Mouse (Mus musculus): ENCODE results near the gene Nr1h4. TPM values are rescaled to one million over a fixed set of nuclear protein-coding genes. Genes with fewer than 3 reads are reported as not detected.
A peak's percentile ranks its signal among the peaks of the same experiment; 100 is the strongest.
"Not testable (repeated sequence)": the region's sequence is repeated elsewhere in the genome, so short reads cannot be mapped to it uniquely, and the experiment has no call there.

The Nr1h4 gene
- polyA plus RNA-seq, 1 experiment from 2014 or later = not detected

DNA sequence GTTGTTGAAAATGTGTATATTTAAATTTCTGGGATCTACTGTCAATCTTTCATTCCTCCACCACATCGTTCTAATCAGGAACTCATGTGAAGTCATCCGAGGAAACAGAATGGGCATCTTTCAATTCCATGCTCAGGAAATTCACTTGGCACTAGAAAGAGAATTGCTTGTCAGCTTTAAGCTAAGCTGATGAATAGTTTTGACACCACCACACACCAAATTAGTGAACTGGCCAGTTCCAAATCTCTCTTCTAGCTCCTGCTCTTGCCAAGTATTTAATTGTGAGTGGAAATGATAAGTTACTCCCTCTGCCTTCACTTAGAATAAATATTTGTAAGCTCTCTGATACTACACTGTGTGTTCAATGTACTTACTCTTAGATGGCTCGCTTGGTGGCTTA lies 26.0 kb upstream of the Nr1h4 start:
- DNase-seq (ENCODE audit: low spot score) (no peak), ATAC-seq (ENCODE audit: low read depth) (no peak)
- H3K36me3 ChIP-seq (ENCODE audit: control insufficient read depth, insufficient read depth, low read length) = no peaks in the 10 kb centered on the region
- WGBS = 63% methylated on average over 3 of the region's 3 CpGs
- H3K4me3 ChIP-seq (ENCODE audit: low read depth, low read length) = no peak overlapping the region
- H3K4me1 ChIP-seq (ENCODE audit: control insufficient read depth, insufficient read depth, low read length) = no peaks in the 10 kb centered on the region
- H3K27ac ChIP-seq (replicated peaks; ENCODE audit: low read depth, low read length) = no peak overlapping the region
- H3K9me3 ChIP-seq (ENCODE audit: control insufficient read depth, low read length) = no peaks in the 10 kb centered on the region; the same call in 1 of the 2 replicates
- no peak overlapping the region for H3K4me2 ChIP-seq (ENCODE audit: low read depth, low read length)
- H3K9ac ChIP-seq (ENCODE audit: low read depth, low read length) = no peak overlapping the region
- no peaks in the 10 kb centered on the region for H3K27me3 ChIP-seq (replicated peaks; ENCODE audit: control insufficient read depth, insufficient read depth, low read length)

DNA sequence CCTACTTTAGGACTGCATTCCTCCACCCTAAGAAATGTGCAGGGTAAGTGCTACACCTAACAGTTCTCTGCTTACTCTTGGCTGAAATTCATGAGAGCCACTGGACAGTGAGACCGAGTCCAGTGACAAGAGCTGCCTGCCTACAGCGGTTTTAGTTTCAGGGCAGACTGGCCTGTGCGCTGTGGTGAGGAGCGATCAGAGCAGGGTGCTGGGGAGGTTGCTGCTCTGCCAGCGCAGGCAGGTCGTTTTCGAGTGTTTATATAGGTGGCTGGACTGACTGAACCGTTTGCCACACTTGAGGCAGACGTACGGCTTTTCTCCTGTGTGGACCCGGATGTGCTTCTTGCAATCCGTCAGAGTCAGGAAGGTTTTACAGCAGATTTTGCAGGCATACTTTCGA lies 21.5 kb upstream of the Nr1h4 start:
- not testable (repeated sequence) for H3K9ac ChIP-seq (ENCODE audit: low read depth, low read length); ATAC-seq (ENCODE audit: low read depth); H3K4me2 ChIP-seq (ENCODE audit: low read depth, low read length); H3K36me3 ChIP-seq (ENCODE audit: control insufficient read depth, insufficient read depth, low read length); H3K4me3 ChIP-seq (ENCODE audit: low read depth, low read length); H3K9me3 ChIP-seq (ENCODE audit: control insufficient read depth, low read length); H3K27me3 ChIP-seq (replicated peaks; ENCODE audit: control insufficient read depth, insufficient read depth, low read length); DNase-seq (ENCODE audit: low spot score); H3K27ac ChIP-seq (replicated peaks; ENCODE audit: low read depth, low read length); H3K4me1 ChIP-seq (ENCODE audit: control insufficient read depth, insufficient read depth, low read length)
- WGBS = 75% methylated on average over 12 of the region's 13 CpGs

- H3K27ac ChIP-seq (replicated peaks; ENCODE audit: low read depth, low read length); H3K36me3 ChIP-seq (ENCODE audit: control insufficient read depth, insufficient read depth, low read length); H3K27me3 ChIP-seq (replicated peaks; ENCODE audit: control insufficient read depth, insufficient read depth, low read length); H3K9me3 ChIP-seq (ENCODE audit: control insufficient read depth, low read length); H3K4me2 ChIP-seq (ENCODE audit: low read depth, low read length); H3K4me3 ChIP-seq (ENCODE audit: low read depth, low read length); H3K9ac ChIP-seq (ENCODE audit: low read depth, low read length); ATAC-seq (ENCODE audit: low read depth); H3K4me1 ChIP-seq (ENCODE audit: control insufficient read depth, insufficient read depth, low read length); DNase-seq (ENCODE audit: low spot score): not testable (repeated sequence)
- 94% methylated on average over 7 of the region's 7 CpGs for WGBS
Measured at GRCm38 (mm10) chr10:89553855-89554254, 20.5 kb upstream of the Nr1h4 start.

- 83% methylated on average over 5 of the region's 5 CpGs for WGBS
- H3K9ac ChIP-seq (ENCODE audit: low read depth, low read length) = no peak overlapping the region
- no peak overlapping the region for H3K27ac ChIP-seq (replicated peaks; ENCODE audit: low read depth, low read length)
- ATAC-seq (ENCODE audit: low read depth) = no peak
- no peak overlapping the region for H3K4me3 ChIP-seq (ENCODE audit: low read depth, low read length)
- no peaks in the 10 kb centered on the region for H3K4me1 ChIP-seq (ENCODE audit: control insufficient read depth, insufficient read depth, low read length)
- H3K36me3 ChIP-seq (ENCODE audit: control insufficient read depth, insufficient read depth, low read length) = no peaks in the 10 kb centered on the region
- no peak for DNase-seq (ENCODE audit: low spot score)
- no peak overlapping the region for H3K4me2 ChIP-seq (ENCODE audit: low read depth, low read length)
- H3K27me3 ChIP-seq (replicated peaks; ENCODE audit: control insufficient read depth, insufficient read depth, low read length) = no peaks in the 10 kb centered on the region
- H3K9me3 ChIP-seq (ENCODE audit: control insufficient read depth, low read length) = no peaks in the 10 kb centered on the region; the same call in 1 of the 2 replicates
Measured at GRCm38 (mm10) chr10:89553015-89553414, 19.6 kb upstream of the Nr1h4 start.

DNA sequence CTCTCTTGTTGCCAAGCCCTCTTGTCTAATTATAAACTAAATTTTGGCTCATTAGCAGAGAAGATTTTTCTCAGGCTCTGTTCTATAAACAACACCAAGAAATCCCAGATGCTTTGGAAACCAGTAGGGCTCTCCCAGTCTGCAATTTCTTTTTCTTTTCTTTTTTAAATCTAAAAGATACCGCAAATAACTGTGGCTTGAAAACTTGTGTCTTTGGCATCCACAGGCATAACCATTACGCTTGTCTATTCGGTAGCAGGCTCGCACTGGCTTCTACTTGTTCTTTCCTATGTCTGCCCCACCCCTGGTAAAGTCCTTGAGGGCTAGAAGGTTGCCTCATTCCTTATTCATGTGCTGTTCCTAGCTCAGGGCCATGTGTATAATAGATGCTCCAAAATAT lies 18.3 kb upstream of the Nr1h4 start:
- Histone ChIP-seq H3K4me1 (ENCODE audit: control insufficient read depth, insufficient read depth, low read length) (no peaks in the 10 kb centered on the region), H3K36me3 (ENCODE audit: control insufficient read depth, insufficient read depth, low read length) (no peaks in the 10 kb centered on the region), H3K9ac (ENCODE audit: low read depth, low read length) (no peak overlapping the region), H3K27me3 (replicated peaks; ENCODE audit: control insufficient read depth, insufficient read depth, low read length) (no peaks in the 10 kb centered on the region), H3K4me2 (ENCODE audit: low read depth, low read length) (no peak overlapping the region), H3K27ac (replicated peaks; ENCODE audit: low read depth, low read length) (no peak overlapping the region), H3K9me3 (ENCODE audit: control insufficient read depth, low read length) (no peaks in the 10 kb centered on the region; the same call in 1 of the 2 replicates), H3K4me3 (ENCODE audit: low read depth, low read length) (no peak overlapping the region)
- WGBS = 75% methylated on average over 4 of the region's 4 CpGs
- ATAC-seq (ENCODE audit: low read depth) = no peak
- DNase-seq (ENCODE audit: low spot score) = peak; percentile 19

DNA sequence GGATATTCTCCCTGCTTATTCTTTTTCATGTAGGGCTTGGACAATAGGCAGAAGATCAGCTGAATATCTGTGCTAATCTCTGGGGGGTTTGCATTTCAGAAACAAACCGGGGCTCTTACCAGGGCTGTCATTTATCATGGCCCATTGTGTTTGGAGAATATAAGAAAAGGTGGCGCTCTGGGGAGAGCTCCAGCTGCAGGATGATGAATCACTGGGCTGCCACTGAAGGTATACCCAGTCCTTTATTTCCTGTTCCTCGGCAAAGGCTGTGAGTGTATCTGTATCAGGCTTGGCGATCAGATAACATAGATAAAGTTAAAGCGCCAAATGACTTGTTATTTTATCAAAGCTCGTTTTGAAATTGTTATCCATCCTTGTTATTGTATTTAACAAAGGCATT lies 14.6 kb upstream of the Nr1h4 start:
- H3K4me2 ChIP-seq (ENCODE audit: low read depth, low read length) = no peak overlapping the region
- no peak overlapping the region for H3K9ac ChIP-seq (ENCODE audit: low read depth, low read length)
- 59% methylated on average over 6 of the region's 6 CpGs for WGBS
- DNase-seq (ENCODE audit: low spot score) = no peak
- no peak overlapping the region for H3K27ac ChIP-seq (replicated peaks; ENCODE audit: low read depth, low read length)
- no peaks in the 10 kb centered on the region for H3K27me3 ChIP-seq (replicated peaks; ENCODE audit: control insufficient read depth, insufficient read depth, low read length)
- no peak overlapping the region for H3K4me3 ChIP-seq (ENCODE audit: low read depth, low read length)
- no peaks in the 10 kb centered on the region for H3K4me1 ChIP-seq (ENCODE audit: control insufficient read depth, insufficient read depth, low read length)
- ATAC-seq (ENCODE audit: low read depth) = no peak
- no peaks in the 10 kb centered on the region for H3K9me3 ChIP-seq (ENCODE audit: control insufficient read depth, low read length)
- H3K36me3 ChIP-seq (ENCODE audit: control insufficient read depth, insufficient read depth, low read length) = no peaks in the 10 kb centered on the region

DNA sequence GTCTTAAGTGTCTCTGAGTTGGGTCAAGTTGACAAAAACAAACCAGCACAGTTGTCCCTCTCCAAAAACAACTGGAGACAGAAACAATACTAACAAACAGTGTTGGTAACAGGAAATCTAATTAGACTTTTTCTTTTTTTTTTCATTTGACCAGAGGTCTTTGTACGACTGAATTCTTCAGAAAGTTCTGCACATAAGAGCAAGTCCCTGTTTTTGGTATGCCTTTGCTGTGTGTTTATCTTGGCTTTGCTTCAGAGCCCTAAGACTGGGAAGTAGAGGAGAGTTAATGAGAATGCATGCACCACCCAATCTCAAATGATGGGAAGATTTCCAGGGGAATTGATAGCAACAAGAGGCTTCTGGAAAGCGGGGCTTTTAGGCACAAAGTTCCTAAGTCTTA lies 13.6 kb upstream of the Nr1h4 start:
- no peak for ATAC-seq (ENCODE audit: low read depth)
- Histone ChIP-seq H3K4me2 (ENCODE audit: low read depth, low read length) (no peak overlapping the region), H3K36me3 (ENCODE audit: control insufficient read depth, insufficient read depth, low read length) (no peaks in the 10 kb centered on the region), H3K27me3 (replicated peaks; ENCODE audit: control insufficient read depth, insufficient read depth, low read length) (no peaks in the 10 kb centered on the region), H3K4me1 (ENCODE audit: control insufficient read depth, insufficient read depth, low read length) (no peaks in the 10 kb centered on the region), H3K27ac (replicated peaks; ENCODE audit: low read depth, low read length) (no peak overlapping the region), H3K9ac (ENCODE audit: low read depth, low read length) (no peak overlapping the region), H3K4me3 (ENCODE audit: low read depth, low read length) (no peak overlapping the region), H3K9me3 (ENCODE audit: control insufficient read depth, low read length) (no peaks in the 10 kb centered on the region)
- DNase-seq (ENCODE audit: low spot score) = no peak
- WGBS = 66% methylated on average over 2 of the region's 2 CpGs

DNA sequence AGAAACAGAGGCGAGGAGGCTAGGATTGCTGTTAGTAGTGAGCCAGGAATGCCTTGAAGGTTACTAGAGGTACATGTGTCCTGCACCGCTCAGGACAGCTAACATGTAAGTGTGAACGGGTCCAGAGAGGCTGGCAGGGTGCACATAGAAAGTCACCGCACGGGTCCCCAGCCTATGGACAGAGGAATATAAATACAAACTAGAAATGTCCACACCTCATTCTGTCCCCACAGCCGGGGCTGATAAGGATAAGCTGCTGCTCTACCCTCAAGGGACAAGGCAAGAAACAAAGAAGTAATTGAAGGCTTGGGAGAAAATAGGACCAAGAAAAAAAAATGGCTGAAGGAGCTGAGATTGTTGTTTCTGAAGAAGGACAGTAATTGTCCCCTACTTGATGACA lies 10.5 kb upstream of the Nr1h4 start:
- H3K27ac ChIP-seq (replicated peaks; ENCODE audit: low read depth, low read length) = no peak overlapping the region
- no peaks in the 10 kb centered on the region for H3K4me1 ChIP-seq (ENCODE audit: control insufficient read depth, insufficient read depth, low read length)
- H3K9me3 ChIP-seq (ENCODE audit: control insufficient read depth, low read length) = no peaks in the 10 kb centered on the region
- H3K4me2 ChIP-seq (ENCODE audit: low read depth, low read length) = no peak overlapping the region
- WGBS = 53% methylated on average over 6 of the region's 6 CpGs
- no peaks in the 10 kb centered on the region for H3K36me3 ChIP-seq (ENCODE audit: control insufficient read depth, insufficient read depth, low read length)
- H3K4me3 ChIP-seq (ENCODE audit: low read depth, low read length) = no peak overlapping the region
- DNase-seq (ENCODE audit: low spot score) (no peak), ATAC-seq (ENCODE audit: low read depth) (no peak)
- H3K9ac ChIP-seq (ENCODE audit: low read depth, low read length) = no peak overlapping the region
- no peaks in the 10 kb centered on the region for H3K27me3 ChIP-seq (replicated peaks; ENCODE audit: control insufficient read depth, insufficient read depth, low read length)

GRCm38 (mm10) chr10:89542321-89542720 lies 8.9 kb upstream of the Nr1h4 start:
- H3K9ac ChIP-seq (ENCODE audit: low read depth, low read length) = no peak overlapping the region
- ATAC-seq (ENCODE audit: low read depth) = no peak

More at GRCm38 (mm10) chr10:89542321-89542720, 8.9 kb upstream of the Nr1h4 start:
- no peak for DNase-seq (ENCODE audit: low spot score)
- Histone ChIP-seq H3K27me3 (replicated peaks; ENCODE audit: control insufficient read depth, insufficient read depth, low read length) (no peaks in the 10 kb centered on the region), H3K4me2 (ENCODE audit: low read depth, low read length) (no peak overlapping the region), H3K36me3 (ENCODE audit: control insufficient read depth, insufficient read depth, low read length) (no peaks in the 10 kb centered on the region), H3K4me3 (ENCODE audit: low read depth, low read length) (no peak overlapping the region), H3K27ac (replicated peaks; ENCODE audit: low read depth, low read length) (no peak overlapping the region), H3K9me3 (ENCODE audit: control insufficient read depth, low read length) (no peaks in the 10 kb centered on the region), H3K4me1 (ENCODE audit: control insufficient read depth, insufficient read depth, low read length) (no peaks in the 10 kb centered on the region)
- WGBS = 88% methylated on average over 3 of the region's 3 CpGs

Data from embryonic facial prominence, embryonic 14.5 days (tissue).